Mouse (Mus musculus) layer of hippocampus, postnatal 14 days (tissue): ENCODE results near the gene Wdtc1. TPM values are rescaled to one million over a fixed set of nuclear protein-coding genes. Genes with fewer than 3 reads are reported as not detected.
A peak's percentile ranks its signal among the peaks of the same experiment; 100 is the strongest.

ENCODE experiments used
- DNase-seq, 2 experiments: peaks; one replicate each; pipeline ENCODE4 v3.0.0; 2021 to 2022; ENCODE audit warnings: low spot score in 2 of 2, mixed read lengths in 1 of 2
- long read RNA-seq, 2 experiments: library from polyadenylated mRNA; stranded (forward); transcript quantifications; one replicate each; pipeline ENCODE4 v2.0.0; 2021
- total RNA-seq, 2 experiments: library from RNA; stranded (reverse); gene quantifications; 2 replicates each; pipeline ENCODE4 v1.2.3; 2021

The Wdtc1 gene
- 10 to 100 TPM; 67.8 to 68.9 TPM for total RNA-seq
- long read RNA-seq, experiment 1, full-length matches to known transcripts, result 10 of 38 reads
- long read RNA-seq, experiment 1, partial matches to known transcripts, result 7 of 38 reads
- long read RNA-seq, experiment 1, other reads (novel, unspliced or antisense), result 21 of 38 reads
- long read RNA-seq, experiment 2, full-length matches to known transcripts, result 14 of 63 reads
- long read RNA-seq, experiment 2, partial matches to known transcripts, result 1 of 63 reads
- long read RNA-seq, experiment 2, other reads (novel, unspliced or antisense), result 48 of 63 reads

GRCm38 (mm10) chr4:133353367-133354365 lies at the start of gene Wdtc1:
Gene Wdtc1, minus strand, starts transcription at chr4:133353481.
- no peak for DNase-seq

GRCm38 (mm10) chr4:133402011-133402410 lies 48.7 kb upstream of the Wdtc1 start:
- no peak for DNase-seq

GRCm38 (mm10) chr4:133400098-133400497 lies 46.8 kb upstream of the Wdtc1 start:
- no peak for DNase-seq

- DNase-seq, result no peak
These were observed 46.2 kb upstream of the Wdtc1 start for GRCm38 (mm10) chr4:133399509-133399908.

GRCm38 (mm10) chr4:133398619-133399018 lies 45.3 kb upstream of the Wdtc1 start:
- no peak for DNase-seq

GRCm38 (mm10) chr4:133397961-133398360 lies 44.7 kb upstream of the Wdtc1 start:
- DNase-seq, result no peak

- no peak for DNase-seq
These were observed 44.0 kb upstream of the Wdtc1 start for GRCm38 (mm10) chr4:133397299-133397698.

- no peak for DNase-seq
These were observed 42.8 kb upstream of the Wdtc1 start for GRCm38 (mm10) chr4:133396079-133396478.

- no peak for DNase-seq
These were observed 41.8 kb upstream of the Wdtc1 start for GRCm38 (mm10) chr4:133394981-133395573.

GRCm38 (mm10) chr4:133391185-133392040 lies 38.1 kb upstream of the Wdtc1 start:
- DNase-seq, result peak in 1 of 2 experiments; percentile 67

GRCm38 (mm10) chr4:133390585-133390984 lies 37.3 kb upstream of the Wdtc1 start:
- DNase-seq, result no peak

- DNase-seq, result no peak
These were observed 36.8 kb upstream of the Wdtc1 start for GRCm38 (mm10) chr4:133390042-133390441.

GRCm38 (mm10) chr4:133388781-133389552 lies 35.7 kb upstream of the Wdtc1 start:
- no peak for DNase-seq

GRCm38 (mm10) chr4:133387053-133387452 lies 33.8 kb upstream of the Wdtc1 start:
- DNase-seq, result no peak

GRCm38 (mm10) chr4:133386061-133386797 lies 32.9 kb upstream of the Wdtc1 start:
- no peak for DNase-seq

- no peak for DNase-seq
These were observed 27.9 kb upstream of the Wdtc1 start for GRCm38 (mm10) chr4:133381141-133381540.

GRCm38 (mm10) chr4:133380532-133380931 lies 27.3 kb upstream of the Wdtc1 start:
- no peak for DNase-seq

GRCm38 (mm10) chr4:133379861-133380260 lies 26.6 kb upstream of the Wdtc1 start:
- DNase-seq, result no peak

- no peak for DNase-seq
These were observed 25.7 kb upstream of the Wdtc1 start for GRCm38 (mm10) chr4:133379046-133379347.
